Mouse (Mus musculus) regulatory T cell (primary cell): ENCODE measurements around the gene Rps29.

Experiments used
- in situ Hi-C: fragments of 300-600 bp; cut with MboI, MseI; formaldehyde crosslinking; loops from one replicate; pipeline ENCODE4 v1.15.1; 2025; ENCODE audit warnings: high pct_unique_total_duplicates

Rps29 gene

GRCm38 (mm10) chr12:69158765-69159577 lies at the start of gene Rps29:
Gene Rps29, minus strand, starts transcription at chr12:69159186.
- in situ Hi-C loops = loop anchor here (25.0 kb wide), 1 partner anchor 1678 kb away; the partner anchor contains the start of gene Frmd6

- in situ Hi-C loops = loop anchor here (5.0 kb wide), 1 partner anchor 384 kb away; no protein-coding TSS in a partner anchor
Observed at GRCm38 (mm10) chr12:69208520-69208919, 49.5 kb upstream of the Rps29 start.

GRCm38 (mm10) chr12:69207926-69208325 lies 48.9 kb upstream of the Rps29 start:
- in situ Hi-C loops = loop anchor here (5.0 kb wide), 1 partner anchor 384 kb away; no protein-coding TSS in a partner anchor

- in situ Hi-C loops = loop anchor here (5.0 kb wide), 1 partner anchor 385 kb away; no protein-coding TSS in a partner anchor
Observed at GRCm38 (mm10) chr12:69207396-69207795, 48.4 kb upstream of the Rps29 start.

GRCm38 (mm10) chr12:69204052-69204833 lies 45.3 kb upstream of the Rps29 start, which contains the start of gene Gm49384:
Gene Gm49384, minus strand, starts transcription at chr12:69204267.
- in situ Hi-C loops = no loop called here

- in situ Hi-C loops = loop anchor here (25.0 kb wide), 2 partner anchors 1838 to 1938 kb away; partner anchors contain the start of genes 2700049A03Rik and Timm9
Observed at GRCm38 (mm10) chr12:69198985-69199384, 40.0 kb upstream of the Rps29 start.

- in situ Hi-C loops = loop anchor here (25.0 kb wide), 2 partner anchors 1839 to 1939 kb away; partner anchors contain the start of genes 2700049A03Rik and Timm9
Observed at GRCm38 (mm10) chr12:69198164-69198535, 39.2 kb upstream of the Rps29 start, which contains the start of gene Dnaaf2. Gene Dnaaf2, minus strand, starts transcription at chr12:69198429.

GRCm38 (mm10) chr12:69197378-69198163 lies 38.6 kb upstream of the Rps29 start:
- in situ Hi-C loops = loop anchor here (25.0 kb wide), 2 partner anchors 1840 to 1940 kb away; partner anchors contain the start of genes 2700049A03Rik and Timm9

- in situ Hi-C loops = loop anchor here (25.0 kb wide), 2 partner anchors 1841 to 1941 kb away; partner anchors contain the start of genes 2700049A03Rik and Timm9
Observed at GRCm38 (mm10) chr12:69196444-69197377, 37.7 kb upstream of the Rps29 start, which contains the start of gene Gm49383. Gene Gm49383, minus strand, starts transcription at chr12:69197104.

- in situ Hi-C loops = loop anchor here (25.0 kb wide), 2 partner anchors 1845 to 1945 kb away; partner anchors contain the start of genes 2700049A03Rik and Timm9
Observed at GRCm38 (mm10) chr12:69192637-69193036, 33.7 kb upstream of the Rps29 start.

GRCm38 (mm10) chr12:69191396-69191795 lies 32.4 kb upstream of the Rps29 start:
- in situ Hi-C loops = loop anchor here (25.0 kb wide), 2 partner anchors 1846 to 1946 kb away; partner anchors contain the start of genes 2700049A03Rik and Timm9

GRCm38 (mm10) chr12:69190522-69190921 lies 31.5 kb upstream of the Rps29 start:
- in situ Hi-C loops = loop anchor here (25.0 kb wide), 2 partner anchors 1847 to 1947 kb away; partner anchors contain the start of genes 2700049A03Rik and Timm9

- in situ Hi-C loops = loop anchor here (25.0 kb wide), 2 partner anchors 1847 to 1947 kb away; partner anchors contain the start of genes 2700049A03Rik and Timm9
Observed at GRCm38 (mm10) chr12:69190074-69190473, 31.1 kb upstream of the Rps29 start.

GRCm38 (mm10) chr12:69186811-69187471 lies 28.0 kb upstream of the Rps29 start:
- in situ Hi-C loops = loop anchor here (25.0 kb wide), 2 partner anchors 1850 to 1950 kb away; partner anchors contain the start of genes 2700049A03Rik and Timm9

- in situ Hi-C loops = loop anchor here (25.0 kb wide), 2 partner anchors 1852 to 1952 kb away; partner anchors contain the start of genes 2700049A03Rik and Timm9
Observed at GRCm38 (mm10) chr12:69185371-69185770, 26.4 kb upstream of the Rps29 start.

- in situ Hi-C loops = loop anchor here (25.0 kb wide), 2 partner anchors 1853 to 1953 kb away; partner anchors contain the start of genes 2700049A03Rik and Timm9
Observed at GRCm38 (mm10) chr12:69184342-69185295, 25.6 kb upstream of the Rps29 start.
